Mouse (Mus musculus) 416B (cell line): ENCODE results near the gene Xylt1.
A peak's percentile ranks its signal among the peaks of the same experiment; 100 is the strongest.

Experiments
- DNase-seq: peaks from one replicate; pipeline ENCODE4 v3.0.0; 2011; ENCODE audit warnings: low read depth

Xylt1 gene

GRCm38 (mm10) chr7:117700066-117700465 lies 319.3 kb downstream of the Xylt1 start:
- no peak for DNase-seq

GRCm38 (mm10) chr7:117709901-117710607 lies 329.3 kb downstream of the Xylt1 start:
- peak; percentile 24 for DNase-seq

GRCm38 (mm10) chr7:117716876-117717408 lies 336.2 kb downstream of the Xylt1 start:
- DNase-seq, result no peak

- no peak for DNase-seq
Observed at GRCm38 (mm10) chr7:117720426-117720825, 339.6 kb downstream of the Xylt1 start.
